Mouse (Mus musculus) megakaryocyte, embryonic 14.5 days (primary cell): ENCODE results near the gene St6gal1. TPM values are rescaled to one million over a fixed set of nuclear protein-coding genes. Genes with fewer than 3 reads are reported as not detected.

ENCODE experiments used
- H3K27me3 ChIP-seq: replicated peaks from 2 replicates; pipeline ENCODE3; 2012; ENCODE audit warnings: inconsistent platforms
- H3K36me3 ChIP-seq: replicated peaks from 2 replicates; pipeline ENCODE3; 2012; ENCODE audit warnings: low read length, inconsistent platforms, mixed read lengths
- H3K4me1 ChIP-seq: 2 replicates; pipeline ENCODE4 v1.6.1; 2012; ENCODE audit warnings: inconsistent platforms
- H3K4me3 ChIP-seq: replicated peaks from 2 replicates; pipeline ENCODE3; 2012; ENCODE audit warnings: moderate library complexity, mild to moderate bottlenecking, inconsistent platforms
- H3K9me3 ChIP-seq: 2 replicates; pipeline ENCODE4 v1.6.1; 2012; ENCODE audit warnings: inconsistent platforms
- FLI1 ChIP-seq: IDR thresholded peaks from 2 replicates; pipeline ENCODE4 v1.6.1; 2012; ENCODE audit warnings: low read length, inconsistent platforms, mixed read lengths
- GATA1 ChIP-seq: IDR thresholded peaks from 3 replicates; pipeline ENCODE4 v1.6.1; 2012; ENCODE audit warnings: mixed read lengths, low read length, inconsistent platforms, borderline replicate concordance
- polyA plus RNA-seq: library from polyadenylated mRNA; stranded (reverse); fragments of >175 nt; gene quantifications from 2 replicates; pipeline ENCODE4 v1.2.3, GENCODE M21; 2012; ENCODE audit warnings: low replicate concordance; ENCODE audit not compliant: insufficient read depth

The St6gal1 gene
- polyA plus RNA-seq, 1 experiment, result not detected

GRCm38 (mm10) chr16:23327266-23327665 is 102.7 kb downstream of the St6gal1 start:
- peaks cover 5% of the 10 kb centered on the region; the same call in 1 of the 2 replicates for H3K4me1 ChIP-seq
- H3K27me3 ChIP-seq, result peaks cover 5% of the 10 kb centered on the region
- no peak overlapping the region for H3K4me3 ChIP-seq
- no peaks in the 10 kb centered on the region for H3K9me3 ChIP-seq
- H3K36me3 ChIP-seq, result no peaks in the 10 kb centered on the region
- no peak for TF ChIP-seq GATA1
- TF ChIP-seq FLI1, result no peak

- Histone ChIP-seq H3K4me3 (no peak overlapping the region), H3K36me3 (no peaks in the 10 kb centered on the region), H3K9me3 (no peaks in the 10 kb centered on the region), H3K27me3 (peaks cover 5% of the 10 kb centered on the region), H3K4me1 (peaks cover 5% of the 10 kb centered on the region; the same call in 1 of the 2 replicates)
- TF ChIP-seq GATA1 (no peak), FLI1 (no peak)
These were observed 103.7 kb downstream of the St6gal1 start for GRCm38 (mm10) chr16:23328201-23328600.

GRCm38 (mm10) chr16:23332136-23332535 is 107.6 kb downstream of the St6gal1 start:
- H3K9me3 ChIP-seq, result no peaks in the 10 kb centered on the region
- no peaks in the 10 kb centered on the region for H3K36me3 ChIP-seq

GRCm38 (mm10) chr16:23332686-23333085 is 108.1 kb downstream of the St6gal1 start:
- no peaks in the 10 kb centered on the region for H3K36me3 ChIP-seq
- no peak for TF ChIP-seq FLI1
- no peak for TF ChIP-seq GATA1
- peaks cover 5% of the 10 kb centered on the region for H3K27me3 ChIP-seq
- no peak overlapping the region for H3K4me3 ChIP-seq
- peaks cover 9% of the 10 kb centered on the region for H3K4me1 ChIP-seq
- no peaks in the 10 kb centered on the region for H3K9me3 ChIP-seq

More at GRCm38 (mm10) chr16:23332136-23332535, 107.6 kb downstream of the St6gal1 start:
- H3K4me3 ChIP-seq, result no peak overlapping the region
- H3K27me3 ChIP-seq, result peaks cover 5% of the 10 kb centered on the region
- no peak for TF ChIP-seq GATA1
- no peak for TF ChIP-seq FLI1
- peaks cover 9% of the 10 kb centered on the region for H3K4me1 ChIP-seq

- Histone ChIP-seq H3K36me3 (no peaks in the 10 kb centered on the region), H3K4me1 (peaks cover 4% of the 10 kb centered on the region), H3K27me3 (peaks cover 5% of the 10 kb centered on the region), H3K4me3 (no peak overlapping the region), H3K9me3 (no peaks in the 10 kb centered on the region)
- TF ChIP-seq GATA1 (no peak), FLI1 (no peak)
These were observed 109.5 kb downstream of the St6gal1 start for GRCm38 (mm10) chr16:23333875-23334551.

GRCm38 (mm10) chr16:23337317-23337716 is 112.8 kb downstream of the St6gal1 start:
- H3K27me3 ChIP-seq, result no peaks in the 10 kb centered on the region
- peaks cover 4% of the 10 kb centered on the region; the same call in 1 of the 2 replicates for H3K9me3 ChIP-seq
- TF ChIP-seq GATA1 (no peak), FLI1 (no peak)
- no peak overlapping the region for H3K4me3 ChIP-seq
- peaks cover 4% of the 10 kb centered on the region for H3K4me1 ChIP-seq
- no peaks in the 10 kb centered on the region for H3K36me3 ChIP-seq

- no peak for TF ChIP-seq GATA1
- no peak for TF ChIP-seq FLI1
- Histone ChIP-seq H3K9me3 (peaks cover 11% of the 10 kb centered on the region), H3K27me3 (no peaks in the 10 kb centered on the region), H3K4me1 (no peaks in the 10 kb centered on the region), H3K36me3 (no peaks in the 10 kb centered on the region), H3K4me3 (no peak overlapping the region)
These were observed 116.7 kb downstream of the St6gal1 start for GRCm38 (mm10) chr16:23341254-23341653.

GRCm38 (mm10) chr16:23350802-23351201 is 126.3 kb downstream of the St6gal1 start:
- no peak overlapping the region for H3K4me3 ChIP-seq
- H3K36me3 ChIP-seq, result no peaks in the 10 kb centered on the region
- H3K27me3 ChIP-seq, result peaks cover 7% of the 10 kb centered on the region
- no peaks in the 10 kb centered on the region for H3K9me3 ChIP-seq
- TF ChIP-seq FLI1 (no peak), GATA1 (no peak)
- no peaks in the 10 kb centered on the region for H3K4me1 ChIP-seq

- Histone ChIP-seq H3K27me3 (peaks cover 5% of the 10 kb centered on the region), H3K4me1 (no peaks in the 10 kb centered on the region), H3K36me3 (no peaks in the 10 kb centered on the region), H3K4me3 (no peak overlapping the region), H3K9me3 (0 out of 2 replicates have a peak, but pooled peaks cover 2% of the 10 kb centered on the region)
- TF ChIP-seq GATA1 (no peak), FLI1 (no peak)
These were observed 136.5 kb downstream of the St6gal1 start for GRCm38 (mm10) chr16:23361031-23361430.

GRCm38 (mm10) chr16:23361434-23361970 is 137.0 kb downstream of the St6gal1 start:
- Histone ChIP-seq H3K9me3 (0 out of 2 replicates have a peak, but pooled peaks cover 2% of the 10 kb centered on the region), H3K4me3 (no peak overlapping the region), H3K27me3 (peaks cover 5% of the 10 kb centered on the region), H3K36me3 (no peaks in the 10 kb centered on the region), H3K4me1 (no peaks in the 10 kb centered on the region)
- TF ChIP-seq GATA1, result no peak
- no peak for TF ChIP-seq FLI1
